Mouse (Mus musculus): Measurements from ENCODE around the gene Ifna16.
A peak's percentile ranks its signal among the peaks of the same experiment; 100 is the strongest.

Gene Ifna16

DNA sequence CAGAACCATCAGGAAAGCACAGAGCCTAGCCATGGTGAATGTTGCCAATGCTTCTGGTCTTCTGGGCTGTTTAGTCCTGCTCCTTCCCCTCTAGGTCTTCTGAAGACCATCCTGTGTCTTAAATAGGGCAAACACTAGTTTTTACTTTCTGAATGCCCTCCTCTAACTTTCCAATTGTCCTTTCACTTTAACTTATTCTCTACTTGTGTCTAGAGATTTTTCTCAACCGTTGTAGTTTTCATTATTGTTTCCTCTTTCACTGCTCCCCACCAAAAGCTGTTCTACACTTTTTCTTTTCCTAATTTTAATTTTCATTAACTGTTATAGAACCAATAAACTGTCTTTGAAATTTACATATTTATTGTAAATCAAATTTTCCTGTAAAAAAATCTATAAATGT lies at the start of gene Ifna16:
Gene Ifna16, minus strand, starts transcription at position 101 of the 400 bp plus-strand sequence.
- DNase-seq, result no peak

DNA sequence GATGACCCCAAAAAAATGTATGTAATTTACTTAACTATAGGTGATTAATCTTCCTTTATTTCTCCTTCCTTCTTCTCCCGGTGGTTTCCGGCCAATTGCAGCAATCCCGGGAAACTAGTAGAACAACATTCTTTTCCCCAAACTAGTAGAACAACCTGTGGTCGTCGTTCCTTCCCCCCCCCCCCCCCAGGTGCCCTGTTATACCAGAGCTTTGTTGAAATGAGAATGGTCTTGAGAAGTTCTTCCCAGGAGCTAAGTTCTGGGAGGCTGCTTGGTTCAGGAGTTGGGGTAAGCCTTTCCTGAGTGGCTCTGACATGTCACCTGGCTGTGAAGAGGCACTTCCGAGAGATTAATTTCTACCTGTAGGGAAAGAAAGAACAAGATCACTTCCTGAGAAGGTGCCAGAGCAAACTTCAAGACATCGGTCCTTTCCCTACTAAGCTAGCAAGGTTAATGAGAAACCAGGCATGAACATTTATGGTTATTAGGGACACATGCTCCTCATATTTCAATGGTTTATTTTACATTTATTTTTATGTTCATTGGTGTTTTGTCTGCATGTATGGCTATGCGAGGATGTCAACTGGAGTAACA lies 46.9 kb upstream of the Ifna16 start:
- no peak for DNase-seq

GRCm38 (mm10) chr4:88721791-88722721 lies 45.3 kb upstream of the Ifna16 start, which contains the start of the genes Gm26566 and Klhl9:
Gene Gm26566 (plus strand): TSS chr4:88721805.
Gene Klhl9 (minus strand): TSS chr4:88722465.
- DNase-seq, result peak; percentile 95

DNA sequence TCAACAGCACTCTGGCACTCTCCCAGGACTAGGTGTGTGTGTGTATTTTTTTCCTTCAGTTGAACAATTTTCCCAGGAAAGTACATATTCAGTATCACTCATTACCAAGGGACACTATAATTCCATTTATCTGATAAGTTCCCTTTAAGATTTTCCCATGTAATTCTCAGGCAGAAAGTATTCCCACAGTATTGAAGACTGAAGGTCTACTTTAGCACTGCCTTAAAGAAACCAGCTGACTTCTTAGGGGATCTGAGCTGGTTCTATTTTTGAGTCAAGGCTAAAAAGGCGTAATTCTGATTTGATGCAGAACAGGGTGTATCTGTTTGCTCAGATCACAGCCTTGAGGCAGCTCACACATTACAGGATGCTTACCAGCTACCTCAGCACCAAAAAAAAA lies 42.0 kb upstream of the Ifna16 start:
- DNase-seq, result no peak

GRCm38 (mm10) chr4:88715059-88715458 lies 38.3 kb upstream of the Ifna16 start:
- DNase-seq, result no peak

DNA sequence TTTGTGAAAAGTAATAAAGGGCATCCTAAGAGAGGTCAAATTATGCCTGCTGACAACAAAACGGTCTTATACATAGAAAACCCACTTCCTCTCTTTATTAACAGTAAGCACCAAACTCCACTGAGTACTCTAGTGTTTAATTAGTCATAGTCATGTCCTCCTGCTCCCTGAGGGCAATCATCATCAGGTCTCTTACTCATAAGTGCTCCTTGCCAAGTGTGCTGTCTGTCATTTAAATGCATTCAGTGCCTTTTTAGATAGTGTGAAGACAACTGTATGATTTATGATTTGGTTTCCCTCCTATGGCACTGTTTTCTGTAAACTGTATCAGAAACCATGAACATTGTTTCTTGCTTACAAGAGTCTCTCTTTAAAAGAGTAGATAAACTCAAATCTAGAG lies 37.6 kb upstream of the Ifna16 start:
- no peak for DNase-seq

- no peak for DNase-seq
Observed at GRCm38 (mm10) chr4:88707128-88707826, 30.6 kb upstream of the Ifna16 start.

DNA sequence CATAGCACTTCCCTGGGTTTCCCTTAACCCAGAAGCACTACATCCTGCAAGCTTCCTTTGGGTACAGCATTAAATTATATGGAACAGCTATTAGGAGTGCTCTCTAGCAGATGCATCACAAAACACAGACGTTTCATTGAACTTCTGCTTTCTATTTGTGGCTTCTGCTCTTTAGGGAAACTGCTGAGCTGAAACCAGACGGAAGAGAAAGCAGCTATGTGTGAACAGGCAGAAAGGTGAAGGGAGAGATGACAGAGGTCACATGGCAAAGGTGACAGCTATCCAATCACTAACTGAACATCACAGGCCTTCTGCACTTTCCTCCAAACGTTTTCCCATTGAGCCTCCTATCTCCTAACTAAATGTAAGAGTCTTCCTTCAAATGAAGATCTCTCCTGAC lies 29.2 kb upstream of the Ifna16 start:
- no peak for DNase-seq

DNA sequence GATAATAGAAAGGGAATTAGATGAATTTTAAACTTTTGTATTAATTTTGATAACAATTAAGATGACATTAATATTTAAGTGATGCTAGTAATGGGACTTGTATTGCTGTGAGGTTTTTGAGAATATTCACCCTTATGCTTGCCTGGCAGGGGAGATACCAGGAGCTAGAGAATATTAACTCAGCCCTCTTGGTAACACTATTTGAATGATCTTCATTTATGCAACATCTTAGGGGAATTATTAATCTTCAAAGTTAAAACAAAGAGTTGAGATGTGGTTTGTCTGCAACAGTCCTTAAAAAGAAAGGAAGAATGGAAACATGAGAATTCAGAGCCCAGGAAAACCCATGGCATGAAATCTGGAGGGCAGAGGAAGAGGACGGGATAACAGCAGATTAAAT lies 22.6 kb upstream of the Ifna16 start:
- no peak for DNase-seq

DNA sequence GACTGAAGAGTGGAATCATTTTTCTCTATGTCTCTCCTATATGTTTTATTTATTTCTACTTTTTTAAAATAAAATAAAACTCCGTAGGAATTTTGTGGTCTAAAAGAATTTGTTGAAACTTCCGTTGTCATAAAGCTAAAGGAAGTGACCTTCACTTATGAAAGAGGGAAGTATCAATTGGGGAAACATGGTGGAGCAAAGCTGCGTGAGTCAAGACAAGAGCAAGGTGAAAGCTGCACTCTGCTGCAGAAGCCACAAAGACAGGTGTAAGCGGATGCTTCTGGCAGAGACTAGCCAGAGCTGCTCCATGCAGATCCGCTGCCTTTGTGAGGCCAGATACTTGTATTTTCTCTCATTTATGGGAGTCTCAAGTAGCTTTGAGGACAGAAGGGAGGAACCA lies 22.1 kb upstream of the Ifna16 start:
- DNase-seq, result no peak

DNA sequence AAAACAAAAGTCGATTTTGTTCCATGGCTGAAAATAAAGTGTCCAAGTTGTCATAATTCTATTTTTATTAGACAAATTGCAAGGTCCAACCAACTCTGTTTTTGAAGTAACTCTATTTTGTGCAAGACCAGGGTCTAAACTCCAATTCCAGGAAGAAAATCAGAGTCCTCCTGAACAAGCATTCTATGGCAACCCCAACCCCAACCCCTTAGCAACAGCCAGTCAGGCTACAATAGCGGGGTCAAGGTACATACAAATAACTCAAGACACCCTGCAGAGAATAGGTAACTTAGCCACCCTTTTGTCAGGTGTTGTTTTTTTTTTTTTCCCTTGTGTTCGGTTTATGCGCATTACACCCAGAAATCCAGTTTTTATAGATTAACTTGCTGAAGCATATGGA lies 21.0 kb upstream of the Ifna16 start:
- DNase-seq, result no peak

- DNase-seq, result no peak
Observed at GRCm38 (mm10) chr4:88697108-88697507, 20.4 kb upstream of the Ifna16 start.

GRCm38 (mm10) chr4:88696237-88696884 lies 19.6 kb upstream of the Ifna16 start:
- peak; percentile 75 for DNase-seq

DNA sequence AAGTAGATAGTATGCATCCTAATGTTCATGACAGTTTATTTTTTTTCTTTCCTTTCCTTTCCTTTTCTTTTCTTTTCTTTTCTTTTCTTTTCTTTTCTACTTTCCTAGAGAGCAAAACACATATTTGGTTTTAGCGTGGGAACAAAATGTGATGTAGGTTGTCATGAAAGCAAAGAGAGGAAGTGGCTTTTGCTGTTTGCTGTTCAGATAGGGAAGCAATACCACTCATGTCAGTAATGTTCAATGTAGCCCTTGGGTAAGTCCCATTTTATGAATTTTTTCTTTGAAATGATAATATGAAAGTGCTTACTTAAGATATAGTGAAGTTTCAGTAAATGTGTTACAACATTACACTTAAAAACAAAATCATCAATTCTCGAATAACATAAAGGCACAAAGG lies 16.7 kb upstream of the Ifna16 start:
- no peak for DNase-seq

DNA sequence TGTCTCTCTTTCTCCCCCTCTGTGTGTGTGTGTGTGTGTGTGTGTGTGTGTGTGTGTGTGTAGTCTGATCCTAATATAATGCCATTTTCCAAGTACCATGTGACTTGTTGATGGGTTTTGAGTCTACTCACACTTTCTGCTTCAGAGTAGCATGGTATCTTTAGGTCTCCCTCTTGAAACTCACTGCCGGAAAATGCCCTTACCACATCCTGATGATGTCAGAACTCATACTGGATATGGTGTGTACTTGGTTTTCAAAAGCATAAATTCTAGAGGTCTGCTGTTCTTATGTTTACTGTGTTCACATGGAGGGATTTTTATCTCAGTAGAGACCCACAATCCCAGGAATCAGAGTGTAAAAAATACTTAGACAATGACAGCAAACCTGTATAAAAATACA lies 15.8 kb upstream of the Ifna16 start:
- DNase-seq, result no peak

DNA sequence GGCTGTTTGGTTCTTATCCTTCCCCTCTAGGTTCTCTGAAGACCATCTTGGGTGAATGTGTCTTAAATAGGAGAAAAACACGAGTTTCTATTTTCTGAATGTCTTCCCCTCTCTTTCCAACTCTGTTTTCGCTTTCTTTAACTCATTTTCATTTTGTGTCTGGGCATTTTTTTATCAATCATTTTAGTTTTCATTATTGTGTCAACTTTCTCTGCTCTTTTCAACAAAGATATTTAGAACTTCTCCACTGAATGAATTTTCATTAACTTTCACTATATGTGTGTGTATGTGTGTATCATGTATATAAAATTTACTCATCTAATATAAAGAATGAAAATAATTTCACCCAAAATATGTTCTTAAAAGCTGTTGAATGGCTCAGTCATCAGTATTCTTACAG lies 14.5 kb upstream of the Ifna16 start, which contains the start of gene Ifnab:
Gene Ifnab, minus strand, starts transcription at position 101 of the 400 bp plus-strand sequence.
- DNase-seq, result no peak

GRCm38 (mm10) chr4:88683812-88684211 lies 7.1 kb upstream of the Ifna16 start, which contains the start of gene Ifna2:
Gene Ifna2 (minus strand): TSS chr4:88683912.
- no peak for DNase-seq

GRCm38 (mm10) chr4:88681353-88681752 lies 4.6 kb upstream of the Ifna16 start:
- no peak for DNase-seq

DNA sequence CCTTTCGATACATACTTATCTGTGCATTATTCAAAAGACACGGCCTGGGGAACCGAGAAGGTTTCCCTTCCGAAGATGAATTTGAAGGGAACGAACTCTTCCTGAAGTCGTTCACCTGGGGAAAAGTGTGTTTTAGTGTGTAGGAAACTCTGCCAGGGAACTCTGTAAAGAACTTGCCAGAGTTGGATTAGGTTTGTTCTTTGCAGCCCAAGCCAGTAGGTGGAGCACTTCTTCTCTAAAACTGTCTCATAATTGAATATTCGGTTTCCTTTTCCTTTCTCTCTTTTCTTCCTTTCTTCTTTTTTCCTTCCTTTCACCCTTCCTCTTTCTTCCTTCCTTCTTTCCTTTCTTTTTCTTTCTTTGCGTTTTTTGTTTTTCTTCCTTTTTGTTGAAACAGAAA lies 3.6 kb upstream of the Ifna16 start:
- peak; percentile 10 for DNase-seq

DNA sequence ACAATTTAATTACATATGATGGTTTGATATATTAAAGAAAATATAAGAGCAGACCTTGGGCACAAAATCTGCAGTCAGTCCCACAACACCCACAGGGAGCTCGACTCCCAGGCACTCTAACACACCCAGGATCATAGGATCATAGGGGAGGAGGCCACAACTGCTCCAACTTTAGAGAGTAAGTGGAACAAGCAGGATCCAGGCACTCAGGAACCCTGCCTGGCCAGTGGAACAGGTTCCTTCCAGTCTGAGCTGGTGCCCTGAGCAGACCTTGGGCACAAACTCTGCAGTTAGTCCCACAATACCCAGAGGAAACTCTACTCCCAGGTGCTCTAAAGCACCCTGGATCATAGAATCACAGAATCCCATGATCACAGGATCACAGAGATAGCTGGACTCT lies 21.3 kb downstream of the Ifna16 start:
- no peak for DNase-seq

GRCm38 (mm10) chr4:88653644-88654043 lies 23.1 kb downstream of the Ifna16 start:
- DNase-seq, result no peak

GRCm38 (mm10) chr4:88644359-88644758 lies 32.4 kb downstream of the Ifna16 start, which contains the start of gene Ifna13:
Gene Ifna13 (minus strand): TSS chr4:88644459.
- no peak for DNase-seq

DNA sequence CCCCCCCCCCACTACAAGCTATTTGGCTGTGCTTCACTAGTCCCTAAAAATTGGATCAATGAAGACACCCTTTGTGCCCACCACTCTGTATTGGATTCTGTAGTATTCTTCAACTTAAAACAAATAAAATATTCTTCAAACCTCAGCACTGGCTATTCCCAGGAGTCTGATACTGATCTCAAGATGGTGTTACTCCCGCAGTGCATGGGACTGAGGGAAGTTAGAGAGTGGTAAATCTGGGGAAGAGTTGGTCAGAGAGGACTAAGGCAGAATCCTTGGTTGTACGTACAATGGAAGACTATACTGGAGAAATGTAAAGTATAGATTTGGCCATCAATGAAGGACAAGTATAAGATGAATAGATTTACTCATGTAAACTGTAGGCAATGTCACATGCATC lies 34.2 kb downstream of the Ifna16 start:
- DNase-seq, result no peak
